Mouse (Mus musculus) midbrain, embryonic 15.5 days (tissue): ENCODE measurements at regions not wholly inside any gene's neighbourhood (a gene's known extent, or its start where the extent isn't known, plus 50 kb on each side); places are given as distances from the start of the nearest gene placed in this dataset.

Experiments used
- ATAC-seq: fragments of 200-750 bp; cut with Nextera tagmentation; replicated peaks from 2 replicates; pipeline ENCODE4 v1.8.0; 2017; ENCODE audit warnings: moderate TSS enrichment
- H3K27ac ChIP-seq: fragments of 300-500 bp; sonication (generic); 2 replicates; pipeline ENCODE4 v1.5.1; 2015; ENCODE audit warnings: mild to moderate bottlenecking, inconsistent platforms
- H3K27me3 ChIP-seq: fragments of 300-500 bp; sonication (generic); replicated peaks from 2 replicates; pipeline ENCODE4 v1.6.1; 2015; ENCODE audit warnings: inconsistent platforms
- H3K36me3 ChIP-seq: fragments of 300-500 bp; sonication (generic); replicated peaks from 2 replicates; pipeline ENCODE4 v1.6.1; 2015; ENCODE audit warnings: inconsistent platforms
- H3K4me1 ChIP-seq: fragments of 300-500 bp; sonication (generic); 2 replicates; pipeline ENCODE4 v1.6.1; 2015; ENCODE audit warnings: inconsistent platforms
- H3K4me2 ChIP-seq: fragments of 300-500 bp; sonication (generic); 2 replicates; pipeline ENCODE4 v1.6.1; 2015; ENCODE audit warnings: inconsistent platforms, mild to moderate bottlenecking, moderate library complexity
- H3K4me3 ChIP-seq: fragments of 300-500 bp; sonication (generic); 2 replicates; pipeline ENCODE4 v1.5.1; 2015; ENCODE audit warnings: mild to moderate bottlenecking, inconsistent platforms
- H3K9ac ChIP-seq: fragments of 300-500 bp; sonication (generic); 2 replicates; pipeline ENCODE4 v1.6.1; 2015; ENCODE audit warnings: mild to moderate bottlenecking, inconsistent platforms
- H3K9me3 ChIP-seq: fragments of 300-500 bp; sonication (generic); 2 replicates; pipeline ENCODE4 v1.6.1; 2016; ENCODE audit warnings: inconsistent platforms
- WGBS: fragments of 180-500 bp; shearing (Covaris S2); methylation state at CpG from one replicate; pipeline ENCODE4 v1.1.7; 2015; ENCODE audit warnings: mixed read lengths; 5-methylcytosine and 5-hydroxymethylcytosine counted together

- Histone ChIP-seq H3K36me3 (no peaks in the 10 kb centered on the region), H3K4me1 (peaks cover 24% of the 10 kb centered on the region), H3K9me3 (no peaks in the 10 kb centered on the region), H3K4me3 (no peak overlapping the region), H3K27ac (no peak overlapping the region), H3K27me3 (no peaks in the 10 kb centered on the region), H3K9ac (no peak overlapping the region), H3K4me2 (no peak overlapping the region)
- 0 out of 2 replicates have a peak, but pooled peaks have one; percentile 38 for ATAC-seq
- 53% methylated on average over 5 of the region's 5 CpGs for whole genome bisulfite sequencing
Measured at GRCm38 (mm10) chr1:193665854-193666253, 295.8 kb upstream of the Camk1g start.

- peaks cover 24% of the 10 kb centered on the region for H3K4me1 ChIP-seq
- no peak overlapping the region for H3K9ac ChIP-seq
- no peak overlapping the region for H3K4me3 ChIP-seq
- WGBS = 89% methylated on average over 2 of the region's 2 CpGs
- H3K9me3 ChIP-seq = no peaks in the 10 kb centered on the region
- ATAC-seq = no peak
- H3K4me2 ChIP-seq = no peak overlapping the region
- no peaks in the 10 kb centered on the region for H3K27me3 ChIP-seq
- H3K27ac ChIP-seq = no peak overlapping the region
- H3K36me3 ChIP-seq = no peaks in the 10 kb centered on the region
Measured at GRCm38 (mm10) chr1:193664569-193664968, 294.5 kb upstream of the Camk1g start.

GRCm38 (mm10) chr1:193663587-193663986 lies 293.5 kb upstream of the Camk1g start:
- 81% methylated on average over 3 of the region's 3 CpGs for WGBS
- ATAC-seq = no peak

GRCm38 (mm10) chr1:193662166-193662890 lies 292.2 kb upstream of the Camk1g start:
- Histone ChIP-seq H3K4me2 (no peak overlapping the region), H3K36me3 (no peaks in the 10 kb centered on the region), H3K4me1 (peaks cover 24% of the 10 kb centered on the region), H3K9ac (no peak overlapping the region), H3K9me3 (no peaks in the 10 kb centered on the region), H3K27ac (peak overlapping the region; percentile 5; the same call in 1 of the 2 replicates), H3K27me3 (no peaks in the 10 kb centered on the region), H3K4me3 (no peak overlapping the region)
- peak; percentile 46; the same call in 1 of the 2 replicates for ATAC-seq
- 21% methylated on average over 3 of the region's 3 CpGs for WGBS

More at GRCm38 (mm10) chr1:193663587-193663986, 293.5 kb upstream of the Camk1g start:
- Histone ChIP-seq H3K36me3 (no peaks in the 10 kb centered on the region), H3K4me2 (no peak overlapping the region), H3K9me3 (no peaks in the 10 kb centered on the region), H3K9ac (no peak overlapping the region), H3K4me3 (no peak overlapping the region), H3K27ac (no peak overlapping the region), H3K4me1 (peaks cover 24% of the 10 kb centered on the region), H3K27me3 (no peaks in the 10 kb centered on the region)

GRCm38 (mm10) chr1:193661377-193661776 lies 291.3 kb upstream of the Camk1g start:
- H3K27me3 ChIP-seq = no peaks in the 10 kb centered on the region
- no peak overlapping the region for H3K9ac ChIP-seq
- no peak overlapping the region for H3K4me3 ChIP-seq
- no peak overlapping the region for H3K27ac ChIP-seq
- peaks cover 24% of the 10 kb centered on the region for H3K4me1 ChIP-seq
- no peak overlapping the region for H3K4me2 ChIP-seq
- no peak for ATAC-seq
- H3K36me3 ChIP-seq = no peaks in the 10 kb centered on the region
- 65% methylated on average over 4 of the region's 4 CpGs for WGBS
- H3K9me3 ChIP-seq = no peaks in the 10 kb centered on the region

- no peak overlapping the region for H3K4me3 ChIP-seq
- H3K4me2 ChIP-seq = no peak overlapping the region
- 0 out of 2 replicates have a peak, but pooled peaks have one; percentile 20 for ATAC-seq
- WGBS = 51% methylated on average over 14 of the region's 14 CpGs
- H3K9me3 ChIP-seq = no peaks in the 10 kb centered on the region
- 0 out of 2 replicates have a peak overlapping the region, but pooled peaks have one; percentile 2 for H3K27ac ChIP-seq
- no peaks in the 10 kb centered on the region for H3K36me3 ChIP-seq
- H3K9ac ChIP-seq = no peak overlapping the region
- H3K4me1 ChIP-seq = no peaks in the 10 kb centered on the region
- no peaks in the 10 kb centered on the region for H3K27me3 ChIP-seq
Measured at GRCm38 (mm10) chr1:193655076-193655677, 285.1 kb upstream of the Camk1g start.

GRCm38 (mm10) chr1:193650275-193650674 lies 280.2 kb upstream of the Camk1g start:
- no peak for ATAC-seq
- H3K4me3 ChIP-seq = no peak overlapping the region

GRCm38 (mm10) chr1:193649400-193649799 lies 279.3 kb upstream of the Camk1g start:
- Histone ChIP-seq H3K4me3 (no peak overlapping the region), H3K4me2 (no peak overlapping the region), H3K4me1 (0 out of 2 replicates have a peak, but pooled peaks cover 2% of the 10 kb centered on the region), H3K9me3 (no peaks in the 10 kb centered on the region), H3K9ac (no peak overlapping the region), H3K27me3 (no peaks in the 10 kb centered on the region), H3K27ac (no peak overlapping the region), H3K36me3 (no peaks in the 10 kb centered on the region)
- ATAC-seq = no peak
- WGBS = 93% methylated on average over 1 of the region's 1 CpGs

More at GRCm38 (mm10) chr1:193650275-193650674, 280.2 kb upstream of the Camk1g start:
- Histone ChIP-seq H3K4me2 (no peak overlapping the region), H3K27me3 (no peaks in the 10 kb centered on the region), H3K36me3 (no peaks in the 10 kb centered on the region), H3K9ac (no peak overlapping the region), H3K4me1 (0 out of 2 replicates have a peak, but pooled peaks cover 2% of the 10 kb centered on the region), H3K9me3 (no peaks in the 10 kb centered on the region), H3K27ac (no peak overlapping the region)

GRCm38 (mm10) chr1:193647371-193648270 lies 277.5 kb upstream of the Camk1g start:
- H3K9me3 ChIP-seq = no peaks in the 10 kb centered on the region
- peak; percentile 27; the same call in 1 of the 2 replicates for ATAC-seq
- H3K36me3 ChIP-seq = no peaks in the 10 kb centered on the region
- H3K27me3 ChIP-seq = no peaks in the 10 kb centered on the region
- no peak overlapping the region for H3K27ac ChIP-seq
- no peak overlapping the region for H3K9ac ChIP-seq
- 0 out of 2 replicates have a peak, but pooled peaks cover 2% of the 10 kb centered on the region for H3K4me1 ChIP-seq
- 65% methylated on average over 3 of the region's 3 CpGs for WGBS
- H3K4me3 ChIP-seq = no peak overlapping the region
- no peak overlapping the region for H3K4me2 ChIP-seq

GRCm38 (mm10) chr1:193644506-193644905 lies 274.4 kb upstream of the Camk1g start:
- H3K9me3 ChIP-seq = no peaks in the 10 kb centered on the region
- H3K27me3 ChIP-seq = no peaks in the 10 kb centered on the region
- no peak overlapping the region for H3K27ac ChIP-seq
- H3K4me2 ChIP-seq = no peak overlapping the region
- 0 out of 2 replicates have a peak, but pooled peaks cover 2% of the 10 kb centered on the region for H3K4me1 ChIP-seq
- no peak for ATAC-seq
- H3K9ac ChIP-seq = no peak overlapping the region
- no peak overlapping the region for H3K4me3 ChIP-seq
- H3K36me3 ChIP-seq = no peaks in the 10 kb centered on the region
- 86% methylated on average over 2 of the region's 2 CpGs for WGBS

GRCm38 (mm10) chr1:193636451-193636850 lies 266.4 kb upstream of the Camk1g start:
- Histone ChIP-seq H3K27me3 (no peaks in the 10 kb centered on the region), H3K27ac (no peak overlapping the region), H3K36me3 (no peaks in the 10 kb centered on the region), H3K4me1 (no peaks in the 10 kb centered on the region), H3K4me2 (no peak overlapping the region), H3K9ac (no peak overlapping the region), H3K4me3 (no peak overlapping the region), H3K9me3 (no peaks in the 10 kb centered on the region)
- WGBS = 90% methylated on average over 5 of the region's 5 CpGs
- no peak for ATAC-seq

GRCm38 (mm10) chr1:193632115-193632514 lies 262.0 kb upstream of the Camk1g start:
- H3K4me2 ChIP-seq = no peak overlapping the region
- H3K9ac ChIP-seq = no peak overlapping the region
- no peak for ATAC-seq
- no peaks in the 10 kb centered on the region for H3K9me3 ChIP-seq
- H3K4me1 ChIP-seq = peaks cover 3% of the 10 kb centered on the region; the same call in 1 of the 2 replicates
- 90% methylated on average over 2 of the region's 2 CpGs for WGBS
- H3K36me3 ChIP-seq = no peaks in the 10 kb centered on the region
- H3K27ac ChIP-seq = no peak overlapping the region
- H3K4me3 ChIP-seq = no peak overlapping the region
- no peaks in the 10 kb centered on the region for H3K27me3 ChIP-seq
